Mouse (Mus musculus) ES-CJ7 (cell line): ENCODE data around the gene Nfkbia.

Source experiments
- DNase-seq: peaks from one replicate; pipeline ENCODE4 v3.0.0; 2011; ENCODE audit warnings: low read depth, low spot score

The Nfkbia gene

GRCm38 (mm10) chr12:55466088-55466701 is 26.3 kb downstream of the Nfkbia start:
- no peak for DNase-seq

DNA sequence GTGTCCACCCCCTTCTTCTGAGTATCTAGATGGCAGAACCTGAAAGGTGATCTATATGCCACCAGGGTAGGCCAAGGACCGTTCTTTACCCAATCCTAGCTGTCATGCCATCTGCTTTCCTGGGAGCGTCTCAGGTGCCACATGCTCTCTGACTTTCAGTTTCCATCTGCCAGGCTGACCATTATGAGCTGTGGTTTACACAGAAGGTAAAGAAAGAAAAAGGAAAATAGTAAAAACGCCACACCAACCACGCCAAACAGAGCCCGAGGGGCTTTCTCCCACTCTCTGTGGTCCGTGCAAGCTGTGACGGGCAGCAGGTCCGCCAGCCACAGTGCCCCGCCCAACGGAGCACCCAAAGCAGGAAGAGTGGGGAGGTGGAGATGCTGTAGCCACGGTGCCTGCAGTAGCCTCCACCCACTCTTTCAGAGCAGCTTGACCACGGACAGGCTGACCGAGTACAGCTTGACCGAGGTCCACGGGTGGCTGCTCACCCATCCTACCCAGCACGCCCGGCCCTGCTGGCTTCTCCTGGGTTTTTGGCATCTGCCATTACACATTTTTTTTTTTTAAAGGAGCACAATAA is 27.0 kb downstream of the Nfkbia start:
- DNase-seq = no peak

DNA sequence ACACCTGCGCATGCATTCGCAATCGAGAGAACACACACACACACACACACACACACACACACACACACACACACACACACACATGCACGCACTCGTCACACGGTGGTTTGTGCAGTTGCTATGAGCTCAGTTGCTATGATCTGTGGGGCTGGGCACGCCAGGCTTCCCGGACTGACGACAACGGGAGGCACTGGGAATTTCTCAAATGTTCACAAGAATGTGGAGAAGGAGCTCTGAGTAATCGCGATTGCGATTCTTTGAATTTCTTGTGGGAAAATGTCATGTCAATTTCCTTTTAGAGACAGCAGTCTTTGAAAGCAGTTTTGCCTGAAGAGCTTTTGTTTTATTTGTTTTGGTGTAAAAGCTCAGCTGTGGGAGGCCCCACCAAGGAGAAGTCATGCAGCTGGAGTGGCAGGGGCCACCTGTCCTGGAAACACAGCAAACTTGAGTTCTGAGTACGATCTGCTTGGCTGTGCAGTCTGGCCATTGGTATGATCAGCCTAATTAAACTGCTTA is 27.5 kb downstream of the Nfkbia start:
- no peak for DNase-seq

GRCm38 (mm10) chr12:55463992-55464845 is 28.2 kb downstream of the Nfkbia start:
- no peak for DNase-seq

DNA sequence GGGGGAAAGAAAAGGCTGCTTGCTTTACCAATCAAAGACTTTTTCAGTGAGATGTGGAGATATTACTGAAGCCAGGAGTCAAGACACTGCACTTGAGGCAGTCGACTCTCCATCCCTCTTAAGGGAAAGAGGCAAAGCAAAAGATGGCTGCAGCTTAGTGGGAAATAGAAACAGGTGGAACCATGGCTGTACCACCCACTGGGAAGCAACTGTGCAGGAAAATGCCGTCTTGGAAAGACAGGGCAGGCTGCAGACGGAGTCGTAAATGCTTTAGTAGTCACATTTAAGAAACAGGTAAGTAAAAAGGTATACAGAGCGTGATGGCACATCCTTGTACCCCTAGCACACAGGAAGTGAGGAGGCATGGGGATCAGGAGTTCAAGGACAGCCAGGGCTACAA is 29.4 kb downstream of the Nfkbia start:
- DNase-seq = no peak

DNA sequence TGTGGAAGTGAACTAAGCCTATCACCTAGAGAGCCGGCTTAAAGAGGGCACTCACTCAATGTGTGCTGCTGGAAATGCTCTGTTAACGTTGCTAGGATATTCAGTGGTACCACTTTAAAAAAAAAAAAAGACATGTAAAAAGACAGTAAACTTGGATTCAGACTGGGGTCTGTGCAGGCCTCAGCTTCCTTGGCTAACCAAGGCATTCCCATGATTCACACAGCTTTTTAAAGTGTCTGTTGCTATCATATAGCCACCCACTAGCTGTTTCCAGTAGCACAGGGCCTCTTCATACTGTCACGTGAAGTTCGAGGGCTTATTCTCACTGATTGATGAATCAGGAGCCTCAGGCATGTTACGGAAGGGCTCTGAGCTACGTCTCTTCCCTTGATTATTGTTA is 30.0 kb downstream of the Nfkbia start:
- no peak for DNase-seq

DNA sequence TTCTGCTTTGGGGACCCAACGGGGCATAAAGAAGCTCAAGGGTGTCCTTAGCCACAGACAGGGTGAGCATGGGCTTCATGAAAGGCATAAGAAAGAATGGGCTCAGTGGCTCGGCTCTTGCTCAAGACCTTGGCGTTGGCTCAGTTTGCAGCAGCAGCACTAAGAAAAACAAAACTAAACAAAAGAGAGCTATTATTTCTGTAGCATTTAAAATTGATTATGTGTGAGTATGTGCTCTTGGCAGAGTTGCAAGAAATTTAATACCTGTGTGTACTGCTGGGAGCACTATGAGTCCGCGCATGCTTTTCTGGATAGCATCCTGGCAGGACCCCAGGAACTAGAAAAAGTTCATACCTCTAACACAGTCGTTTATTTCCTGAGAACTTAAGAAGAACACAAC is 30.7 kb downstream of the Nfkbia start:
- no peak for DNase-seq

DNA sequence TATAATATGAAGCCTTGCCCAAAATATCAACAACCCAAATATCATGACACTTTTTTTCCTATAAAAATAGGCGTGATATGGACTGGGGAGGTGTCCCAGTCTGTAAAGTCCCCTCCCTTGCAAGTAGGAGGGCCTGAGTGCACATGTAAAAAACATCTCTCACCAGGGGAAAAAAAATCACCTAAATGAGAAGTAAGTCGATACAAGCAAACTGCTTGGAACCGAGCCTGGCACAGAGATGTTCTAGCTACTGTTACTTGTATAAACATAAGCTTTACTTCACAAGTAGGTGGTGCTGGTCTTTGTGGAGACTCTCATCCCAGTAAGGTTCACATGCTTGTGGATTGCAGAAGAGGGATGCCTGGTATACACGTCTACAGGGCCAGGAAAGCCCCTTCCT is 31.5 kb downstream of the Nfkbia start:
- DNase-seq = no peak

- no peak for DNase-seq
Observed at GRCm38 (mm10) chr12:55459739-55460138, 32.7 kb downstream of the Nfkbia start.

DNA sequence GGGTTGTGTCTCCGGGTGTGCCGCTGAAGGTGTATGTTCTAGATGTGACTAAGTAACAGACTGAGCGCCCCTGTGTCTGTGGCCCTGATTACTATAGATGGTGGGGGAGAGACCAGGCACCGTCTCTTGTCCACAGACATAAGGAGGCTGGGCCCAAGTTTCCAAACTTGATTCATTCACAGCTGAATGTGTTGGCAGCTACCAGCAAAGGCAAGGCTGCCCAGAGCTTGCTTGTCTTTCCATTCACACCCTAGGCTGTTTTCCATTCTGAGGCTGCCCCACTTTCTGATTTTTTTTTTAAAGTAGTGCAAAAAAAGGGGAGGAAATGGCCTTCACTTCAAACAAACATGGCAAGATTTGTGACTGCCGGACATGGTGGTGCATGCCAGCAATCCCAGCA is 35.6 kb downstream of the Nfkbia start:
- no peak for DNase-seq

- peak; percentile 79 for DNase-seq
Observed at GRCm38 (mm10) chr12:55456136-55456535, 36.3 kb downstream of the Nfkbia start.

GRCm38 (mm10) chr12:55455206-55455605 is 37.2 kb downstream of the Nfkbia start:
- no peak for DNase-seq

GRCm38 (mm10) chr12:55453924-55454323 is 38.5 kb downstream of the Nfkbia start:
- no peak for DNase-seq

DNA sequence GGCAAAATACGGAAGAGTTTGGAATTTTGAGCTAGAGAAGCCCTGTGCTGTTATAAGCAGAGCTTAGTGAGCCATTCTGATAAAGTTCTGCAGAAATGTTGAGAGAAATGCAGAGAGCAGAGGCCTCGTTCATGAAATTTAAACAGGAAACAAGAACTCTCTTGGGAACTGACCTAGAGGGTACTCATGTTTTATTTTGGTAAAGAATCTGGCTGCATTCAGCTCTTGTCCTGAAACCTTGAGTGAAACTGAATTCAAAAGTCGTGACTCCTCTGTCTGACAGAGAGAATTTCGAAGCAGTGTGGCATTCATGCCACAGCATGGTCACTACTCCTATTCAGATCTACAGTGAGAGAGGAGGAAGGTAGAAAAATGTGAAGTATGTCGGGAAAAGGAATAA is 39.6 kb downstream of the Nfkbia start:
- DNase-seq = no peak

DNA sequence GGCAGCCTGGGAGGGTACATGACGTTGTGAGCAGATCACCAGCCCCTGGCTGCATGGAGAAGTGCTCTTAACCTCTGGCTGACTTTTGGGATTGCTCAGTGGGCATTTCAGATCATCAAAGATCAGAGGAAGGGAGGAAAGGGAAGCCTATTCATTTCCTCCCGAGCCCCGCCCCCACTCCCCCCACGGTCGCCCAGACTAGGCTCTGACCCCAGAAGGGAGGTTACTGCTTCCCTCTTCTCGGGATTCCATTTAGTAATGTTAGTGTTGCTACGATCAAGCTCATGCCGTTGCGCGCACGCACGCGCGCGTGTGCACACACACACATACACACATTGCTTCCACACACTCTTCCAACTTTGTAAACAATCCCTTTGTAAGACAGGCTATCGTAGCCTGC is 42.0 kb downstream of the Nfkbia start:
- DNase-seq = no peak

GRCm38 (mm10) chr12:55449048-55449447 is 43.4 kb downstream of the Nfkbia start:
- DNase-seq = no peak

DNA sequence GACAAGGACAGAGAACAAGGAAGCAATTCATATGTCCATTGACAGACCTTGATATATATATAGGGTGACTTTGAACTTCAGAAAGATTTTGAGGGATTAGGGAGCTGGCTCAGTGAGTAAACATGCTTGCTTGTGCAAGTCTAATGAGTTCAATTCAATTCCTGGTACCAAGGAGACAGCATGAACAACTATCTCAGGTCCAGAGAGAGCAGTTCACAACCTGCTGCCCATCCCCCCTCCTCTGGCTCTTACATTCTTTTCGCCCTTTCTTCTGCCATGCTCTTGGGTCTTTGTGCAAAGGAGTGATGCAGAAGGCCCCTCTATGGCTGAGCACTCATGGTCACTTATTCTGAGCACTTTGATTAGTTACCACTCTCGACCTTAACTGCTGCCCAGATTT is 44.0 kb downstream of the Nfkbia start:
- DNase-seq = no peak

- DNase-seq = no peak
Observed at GRCm38 (mm10) chr12:55447396-55447760, 45.1 kb downstream of the Nfkbia start.

GRCm38 (mm10) chr12:55446746-55447395 is 45.6 kb downstream of the Nfkbia start:
- peak; percentile 41 for DNase-seq

DNA sequence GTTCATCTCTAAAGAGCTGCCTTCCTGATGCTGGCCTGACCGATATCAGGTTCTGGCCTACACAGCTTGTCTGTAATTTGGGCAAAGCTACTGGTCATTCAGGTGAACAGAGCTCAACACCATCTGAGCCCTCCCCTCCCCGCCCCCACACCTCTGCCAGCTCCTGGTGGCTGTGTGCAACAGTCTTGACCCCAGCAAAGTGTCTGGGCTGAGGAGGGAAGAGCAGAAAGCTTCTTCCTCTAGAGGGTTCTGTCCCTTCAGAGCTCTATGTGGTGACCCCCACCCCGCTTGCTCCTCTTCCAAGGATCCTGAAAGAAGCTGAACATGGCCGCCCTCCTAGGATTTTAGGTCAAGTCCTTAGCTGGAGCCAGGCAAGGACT is 46.1 kb downstream of the Nfkbia start:
- no peak for DNase-seq

DNA sequence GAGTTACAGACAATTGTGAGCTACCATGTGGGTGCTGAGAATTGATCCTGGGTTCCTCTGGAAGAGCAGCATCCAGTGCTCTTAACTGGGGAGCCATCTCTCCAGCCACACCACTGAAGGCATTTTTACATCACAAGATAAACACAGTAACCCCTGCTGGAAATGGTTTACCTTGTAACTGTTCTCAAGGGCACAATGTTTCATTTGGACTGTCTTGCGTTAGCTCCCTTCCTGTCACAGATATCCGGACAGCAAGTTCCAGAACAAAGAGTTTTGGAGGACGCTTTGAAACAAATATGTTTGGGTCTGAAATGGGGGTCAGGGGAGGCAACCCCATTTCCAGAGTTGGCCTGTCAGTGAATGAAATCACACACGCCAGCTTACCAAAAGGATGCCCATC is 46.9 kb downstream of the Nfkbia start:
- DNase-seq = no peak

GRCm38 (mm10) chr12:55444031-55444451 is 48.4 kb downstream of the Nfkbia start:
- no peak for DNase-seq
